Comparison of ENCODE assay signal across 10 mouse cellular contexts in genomic region chr7:100902451-100903137, GRCm38 (mm10). TPM values are rescaled to one million over a fixed set of nuclear protein-coding genes. Genes with fewer than 3 reads are reported as not detected.
A peak's percentile ranks its signal among the peaks of the same experiment; 100 is the strongest.
DNase-seq lines count a peak whose midpoint lies in the region; ATAC-seq and TF ChIP-seq lines count a peak whose summit lies in the region.
"Had no signal": no experiment of that assay in that cellular context is flagged by ENCODE, and none has a peak within 500 bp of the region (broad histone marks: within the 10 kb centered on the region; RNA-seq: fewer than 3 reads in every experiment).

No protein-coding gene starts in this region.

- H3K27me3 ChIP-seq in forebrain, postnatal 0 days (ENCODE audit: insufficient read depth, low read length), result no peaks in the 10 kb centered on the region
- no peaks in the 10 kb centered on the region for H3K27me3 ChIP-seq in forebrain, embryonic 11.5 days (ENCODE audit: control insufficient read depth, insufficient read depth, low read length)
- H3K27me3 ChIP-seq in liver, embryonic 14.5 days (ENCODE audit: control insufficient read depth, insufficient read depth, low read length), result no peaks in the 10 kb centered on the region
- no peaks in the 10 kb centered on the region for H3K27me3 ChIP-seq in ES-Bruce4 (ENCODE audit: control insufficient read depth, insufficient read depth, low read length, poor library complexity, severe bottlenecking)
- H3K27me3 ChIP-seq: lung, embryonic 15.5 days had no signal

- no peak overlapping the region for H3K9ac ChIP-seq in forebrain, postnatal 0 days
- H3K9ac ChIP-seq in forebrain, embryonic 11.5 days (ENCODE audit: low read length), result no peak overlapping the region
- no peak overlapping the region for H3K9ac ChIP-seq in liver, embryonic 14.5 days (replicated peaks)
- H3K9ac ChIP-seq in ES-Bruce4 (ENCODE audit: low read depth, poor library complexity, severe bottlenecking), result no peak overlapping the region
- H3K9ac ChIP-seq: lung, embryonic 15.5 days had no signal

- no peak; the same call in 1 of the 2 replicates for ATAC-seq in forebrain, postnatal 0 days
- no peak for ATAC-seq in forebrain, embryonic 11.5 days (replicated peaks; ENCODE audit: low FRiP score)
- ATAC-seq in liver, embryonic 14.5 days (ENCODE audit: insufficient read depth), result no peak

- no peaks in the 10 kb centered on the region for H3K36me3 ChIP-seq in forebrain, postnatal 0 days (ENCODE audit: insufficient read depth)
- H3K36me3 ChIP-seq in forebrain, embryonic 11.5 days (ENCODE audit: control insufficient read depth, insufficient read depth, low read length), result no peaks in the 10 kb centered on the region; the same call in 1 of the 2 replicates
- no peaks in the 10 kb centered on the region for H3K36me3 ChIP-seq in liver, embryonic 14.5 days (replicated peaks; ENCODE audit: control insufficient read depth, insufficient read depth, low read depth)
- no peaks in the 10 kb centered on the region for H3K36me3 ChIP-seq in ES-Bruce4 (ENCODE audit: control insufficient read depth, insufficient read depth, low read length, poor library complexity, severe bottlenecking)
- H3K36me3 ChIP-seq: G1E had no signal

- no peak overlapping the region for H3K4me2 ChIP-seq in forebrain, postnatal 0 days (ENCODE audit: low read depth)
- no peak overlapping the region for H3K4me2 ChIP-seq in forebrain, embryonic 11.5 days (ENCODE audit: low read depth, low read length, severe bottlenecking)
- H3K4me2 ChIP-seq in liver, embryonic 14.5 days (ENCODE audit: low read depth), result no peak overlapping the region
- H3K4me2 ChIP-seq: lung, embryonic 15.5 days had no signal

- H3K9me3 ChIP-seq in forebrain, postnatal 0 days (ENCODE audit: low read length), result no peaks in the 10 kb centered on the region
- no peaks in the 10 kb centered on the region for H3K9me3 ChIP-seq in forebrain, embryonic 11.5 days (ENCODE audit: control insufficient read depth, low read length)
- no peaks in the 10 kb centered on the region for H3K9me3 ChIP-seq in liver, embryonic 14.5 days (ENCODE audit: control insufficient read depth, low read length)
- H3K9me3 ChIP-seq in ES-Bruce4 (replicated peaks; ENCODE audit: control insufficient read depth, insufficient read depth, low read length, poor library complexity, severe bottlenecking), result no peaks in the 10 kb centered on the region
- H3K9me3 ChIP-seq: G1E; lung, embryonic 15.5 days had no signal

- no peaks in the 10 kb centered on the region for H3K4me1 ChIP-seq in forebrain, postnatal 0 days (ENCODE audit: insufficient read depth)
- H3K4me1 ChIP-seq in forebrain, embryonic 11.5 days (replicated peaks; ENCODE audit: control insufficient read depth, insufficient read depth, low read length), result no peaks in the 10 kb centered on the region; the same call in 1 of the 2 replicates
- H3K4me1 ChIP-seq in liver, embryonic 14.5 days (replicated peaks; ENCODE audit: control insufficient read depth in 2 of 2, insufficient read depth in 2 of 2, low read length in 1 of 2), result no peaks in the 10 kb centered on the region
- H3K4me1 ChIP-seq in ES-Bruce4 (ENCODE audit: control insufficient read depth, insufficient read depth, low read length), result no peaks in the 10 kb centered on the region

- peak; percentile 62 for TF ChIP-seq CTCF in forebrain, postnatal 0 days (IDR thresholded peaks at IDR 0.05; ENCODE audit: low read depth)
- peak; percentile 67 for TF ChIP-seq CTCF in liver, embryonic 14.5 days (IDR thresholded peaks at IDR 0.05; ENCODE audit: low read depth)
- TF ChIP-seq CTCF in ES-Bruce4 (IDR thresholded peaks at IDR 0.05; ENCODE audit: low read depth, low read length), result peak; percentile 49

- 78% methylated on average over 9 of the region's 9 CpGs for WGBS in forebrain, postnatal 0 days
- WGBS in forebrain, embryonic 11.5 days, result 80% methylated on average over 9 of the region's 9 CpGs
- WGBS in liver, embryonic 14.5 days (ENCODE audit: insufficient replicate concordance), result 61% methylated on average over 9 of the region's 9 CpGs

- H3K4me3 ChIP-seq in forebrain, postnatal 0 days (ENCODE audit: low read depth, low read length), result no peak overlapping the region
- no peak overlapping the region for H3K4me3 ChIP-seq in forebrain, embryonic 11.5 days (ENCODE audit: low read depth, low read length)
- H3K4me3 ChIP-seq in liver, embryonic 14.5 days (ENCODE audit: insufficient read depth in 1 of 2, low read depth in 2 of 2, low read length in 2 of 2), result no peak overlapping the region
- H3K4me3 ChIP-seq in ES-Bruce4 (ENCODE audit: low read depth, low read length), result no peak overlapping the region
- H3K4me3 ChIP-seq: lung, embryonic 15.5 days had no signal

- no peak for DNase-seq in forebrain, postnatal 0 days
- no peak for DNase-seq in forebrain, embryonic 11.5 days (ENCODE audit: low spot score)
- no peak for DNase-seq in liver, embryonic 14.5 days (ENCODE audit: low read depth in 3 of 3, low spot score in 3 of 3)
- DNase-seq in liver, result no peak
- peak; percentile 40 for DNase-seq in forelimb bud, embryonic 11.5 days (ENCODE audit: low read depth, low spot score)
- no peak for DNase-seq in frontal cortex, postnatal 36 days (ENCODE audit: low spot score in 2 of 2)
- no peak for DNase-seq in cerebellum, adult 11 months

- no peak overlapping the region for H3K27ac ChIP-seq in forebrain, postnatal 0 days (ENCODE audit: low read depth, low read length)
- no peak overlapping the region for H3K27ac ChIP-seq in forebrain, embryonic 11.5 days (ENCODE audit: low read depth, low read length)
- no peak overlapping the region for H3K27ac ChIP-seq in liver, embryonic 14.5 days
- H3K27ac ChIP-seq in ES-Bruce4 (ENCODE audit: insufficient read depth, low read length), result no peak overlapping the region
- H3K27ac ChIP-seq: lung, embryonic 15.5 days had no signal

- no peak for TF ChIP-seq POLR2A in ES-Bruce4 (IDR thresholded peaks at IDR 0.05; ENCODE audit: insufficient read depth, low read length)

- no peak for TF ChIP-seq EP300 in liver, embryonic 14.5 days (IDR thresholded peaks at IDR 0.05; ENCODE audit: low read depth)
- no peak for TF ChIP-seq EP300 in ES-Bruce4 (IDR thresholded peaks at IDR 0.05; ENCODE audit: insufficient read depth, low read depth, low read length)

RNA-seq across cellular contexts. Expression of gene Arhgef17, which starts 29.3 kb away (rescaled TPM):
- 47.9 and 52.7 TPM in 2 replicates for total RNA-seq in forebrain, postnatal 0 days (2014; rRNA removed)
- polyA plus RNA-seq in forebrain, postnatal 0 days (2015; fragmentation: Nextera tagmentation; extraction: Ambion mirVana), result 9.8 and 12.5 TPM in 2 replicates
- polyA plus RNA-seq in forebrain, embryonic 11.5 days (2014; fragmentation: Nextera tagmentation; extraction: Ambion mirVana), result 7.8 and 10.1 TPM in 2 replicates
- 1.7 and 2.0 TPM in 2 replicates for polyA plus RNA-seq in liver, embryonic 14.5 days (2012; rRNA removed)
- polyA plus RNA-seq in liver, embryonic 14.5 days (2014; fragmentation: Nextera tagmentation; extraction: Ambion mirVana), result 0.70 and 0.72 TPM in 2 replicates
- polyA plus RNA-seq in ES-Bruce4 (2011; ENCODE audit: insufficient read depth, insufficient read length, low read depth, missing spikeins), result 21.0 and 25.5 TPM in 2 replicates

RNA-seq across cellular contexts. Expression of gene Relt, which starts 39.3 kb away (rescaled TPM):
- 7.5 and 8.3 TPM in 2 replicates for total RNA-seq in forebrain, postnatal 0 days (2014; rRNA removed)
- 4.4 and 5.1 TPM in 2 replicates for polyA plus RNA-seq in forebrain, postnatal 0 days (2015; fragmentation: Nextera tagmentation; extraction: Ambion mirVana)
- 2.5 and 2.7 TPM in 2 replicates for polyA plus RNA-seq in forebrain, embryonic 11.5 days (2014; fragmentation: Nextera tagmentation; extraction: Ambion mirVana)
- 12.2 and 17.2 TPM in 2 replicates for polyA plus RNA-seq in liver, embryonic 14.5 days (2012; rRNA removed)
- 11.7 and 14.7 TPM in 2 replicates for polyA plus RNA-seq in liver, embryonic 14.5 days (2014; fragmentation: Nextera tagmentation; extraction: Ambion mirVana)
- 10.6 and 14.1 TPM in 2 replicates for polyA plus RNA-seq in ES-Bruce4 (2011; ENCODE audit: insufficient read depth, insufficient read length, low read depth, missing spikeins)
